Mouse (Mus musculus) lung, postnatal 0 days (tissue): ENCODE results near the gene Cdkn1b. TPM values are rescaled to one million over a fixed set of nuclear protein-coding genes. Genes with fewer than 3 reads are reported as not detected.

Experiments used
- ATAC-seq: fragments of 200-750 bp; cut with Nextera tagmentation; 2 replicates; pipeline ENCODE4 v1.8.0; 2017; ENCODE audit warnings: moderate library complexity
- DNase-seq: peaks from one replicate; pipeline ENCODE4 v3.0.0-alpha.2; 2016; ENCODE audit warnings: low spot score
- H3K27ac ChIP-seq: fragments of 300-500 bp; sonication (generic); 2 replicates; pipeline ENCODE4 v1.5.1; 2014; ENCODE audit warnings: antibody characterized with exemption, mild to moderate bottlenecking, low read length, mixed read lengths
- H3K27me3 ChIP-seq: fragments of 300-500 bp; sonication (generic); replicated peaks from 2 replicates; pipeline ENCODE4 v1.6.1; 2014; ENCODE audit warnings: low read length, mixed read lengths; ENCODE audit not compliant: insufficient read depth
- H3K36me3 ChIP-seq: fragments of 300-500 bp; sonication (generic); 2 replicates; pipeline ENCODE4 v1.6.1; 2014; ENCODE audit warnings: low read length, mixed read lengths; ENCODE audit not compliant: insufficient read depth
- H3K4me1 ChIP-seq: fragments of 300-500 bp; sonication (generic); 2 replicates; pipeline ENCODE4 v1.6.1; 2014; ENCODE audit warnings: antibody characterized with exemption, low read depth, low read length, mixed read lengths; ENCODE audit not compliant: insufficient read depth
- H3K4me2 ChIP-seq: fragments of 300-500 bp; sonication (generic); replicated peaks from 2 replicates; pipeline ENCODE4 v1.6.1; 2014; ENCODE audit warnings: low read depth, mild to moderate bottlenecking, low read length, moderate library complexity, mixed read lengths
- H3K4me3 ChIP-seq: fragments of 300-500 bp; sonication (generic); 2 replicates; pipeline ENCODE4 v1.5.1; 2014; ENCODE audit warnings: low read depth, low read length
- H3K9ac ChIP-seq: fragments of 300-500 bp; sonication (generic); replicated peaks from 2 replicates; pipeline ENCODE4 v1.6.1; 2014; ENCODE audit warnings: low read depth, mild to moderate bottlenecking
- H3K9me3 ChIP-seq: fragments of 300-500 bp; sonication (generic); 2 replicates; pipeline ENCODE4 v1.6.1; 2016; ENCODE audit warnings: low read length, mixed read lengths
- CTCF ChIP-seq: IDR thresholded peaks from 2 replicates; pipeline ENCODE4 v1.5.1; 2016; ENCODE audit warnings: antibody characterized with exemption, mild to moderate bottlenecking
- EP300 ChIP-seq: IDR thresholded peaks from 2 replicates; pipeline ENCODE4 v1.6.1; 2016; ENCODE audit warnings: antibody characterized with exemption, mild to moderate bottlenecking, control low read depth
- WGBS: fragments of 180-500 bp; shearing (Covaris S2); extraction: QIAGEN DNeasy Blood & Tissue Kit; methylation state at CpG from one replicate; pipeline ENCODE4 v1.1.7; 2014; 5-methylcytosine and 5-hydroxymethylcytosine counted together
- polyA plus RNA-seq: library from polyadenylated mRNA; unstranded; fragments of >200 nt; fragmentation: Nextera tagmentation; extraction: Ambion mirVana; gene quantifications from 2 replicates; pipeline ENCODE4 v1.2.1, GENCODE M21; 2015

Gene Cdkn1b
- polyA plus RNA-seq, 1 experiment from 2014 or later = 46.2 TPM

DNA sequence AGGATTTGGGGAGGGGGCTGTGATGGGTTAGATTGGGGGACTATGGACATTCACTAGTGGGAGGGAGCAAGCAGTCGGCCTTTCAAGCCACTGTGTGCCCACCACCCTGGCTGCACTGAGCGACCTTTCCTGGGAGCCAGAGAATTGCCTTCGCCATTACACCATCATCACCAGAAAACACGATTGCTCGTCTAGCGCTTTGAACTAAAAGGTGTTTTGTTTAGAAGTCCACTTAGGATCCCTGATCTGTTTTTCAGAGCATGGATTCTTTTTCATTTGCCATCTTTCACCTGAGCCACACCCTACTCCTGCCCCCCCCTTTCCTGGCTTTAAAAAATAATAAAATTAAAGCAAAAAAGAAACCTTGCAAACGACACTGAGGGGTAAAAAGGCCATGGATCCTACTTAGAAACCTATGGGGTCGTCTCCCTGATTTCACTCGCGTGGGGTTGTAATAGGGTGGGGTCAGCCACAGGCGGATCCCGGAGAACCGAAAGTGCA lies 7.4 kb downstream of the Cdkn1b start:
- Histone ChIP-seq H3K27ac (peak overlapping the region; percentile 95), H3K27me3 (no peaks in the 10 kb centered on the region), H3K9me3 (no peaks in the 10 kb centered on the region), H3K4me3 (peak overlapping the region; percentile 71), H3K4me2 (peak overlapping the region; percentile 93), H3K9ac (peak overlapping the region; percentile 82), H3K36me3 (no peaks in the 10 kb centered on the region), H3K4me1 (0 out of 2 replicates have a peak, but pooled peaks cover 3% of the 10 kb centered on the region)
- 3% methylated on average over 13 of the region's 13 CpGs for WGBS
- no peak for TF ChIP-seq EP300
- no peak for TF ChIP-seq CTCF
- no peak for DNase-seq
- ATAC-seq = no peak; the same call in 1 of the 2 replicates

GRCm38 (mm10) chr6:134928096-134928888 lies 8.1 kb downstream of the Cdkn1b start:
- H3K36me3 ChIP-seq = no peaks in the 10 kb centered on the region
- peak; percentile 93 for ATAC-seq
- H3K4me2 ChIP-seq = peak overlapping the region; percentile 93
- H3K9ac ChIP-seq = peak overlapping the region; percentile 82
- WGBS = under 1% methylated on average over 57 of the region's 63 CpGs
- peak; percentile 97 for DNase-seq
- peak overlapping the region; percentile 71 for H3K4me3 ChIP-seq
- TF ChIP-seq CTCF (no peak), EP300 (peak; percentile 37)
- no peaks in the 10 kb centered on the region for H3K27me3 ChIP-seq
- peak overlapping the region; percentile 95 for H3K27ac ChIP-seq
- no peaks in the 10 kb centered on the region for H3K9me3 ChIP-seq
- 0 out of 2 replicates have a peak, but pooled peaks cover 3% of the 10 kb centered on the region for H3K4me1 ChIP-seq

GRCm38 (mm10) chr6:134928889-134929310 lies 8.7 kb downstream of the Cdkn1b start:
- H3K4me1 ChIP-seq = 0 out of 2 replicates have a peak, but pooled peaks cover 3% of the 10 kb centered on the region
- peak overlapping the region; percentile 93 for H3K4me2 ChIP-seq
- no peak for DNase-seq
- ATAC-seq = peak; percentile 7
- peak overlapping the region; percentile 82 for H3K9ac ChIP-seq
- peak overlapping the region; percentile 95; the same call in 1 of the 2 replicates for H3K27ac ChIP-seq
- H3K36me3 ChIP-seq = no peaks in the 10 kb centered on the region
- TF ChIP-seq CTCF (no peak), EP300 (peak; percentile 14; the same call in 1 of the 2 replicates)
- H3K4me3 ChIP-seq = peak overlapping the region; percentile 71
- no peaks in the 10 kb centered on the region for H3K9me3 ChIP-seq
- WGBS = under 1% methylated on average over 15 of the region's 15 CpGs
- no peaks in the 10 kb centered on the region for H3K27me3 ChIP-seq

- 23% methylated on average over 4 of the region's 4 CpGs for WGBS
- H3K27ac ChIP-seq = no peak overlapping the region
Measured at GRCm38 (mm10) chr6:134929926-134930325, 9.7 kb downstream of the Cdkn1b start.

GRCm38 (mm10) chr6:134930383-134930782 lies 10.2 kb downstream of the Cdkn1b start:
- Histone ChIP-seq H3K9ac (no peak overlapping the region), H3K4me2 (no peak overlapping the region), H3K27ac (no peak overlapping the region), H3K27me3 (no peaks in the 10 kb centered on the region), H3K9me3 (no peaks in the 10 kb centered on the region), H3K4me3 (no peak overlapping the region), H3K4me1 (0 out of 2 replicates have a peak, but pooled peaks cover 3% of the 10 kb centered on the region), H3K36me3 (no peaks in the 10 kb centered on the region)
- WGBS = 78% methylated on average over 7 of the region's 7 CpGs
- ATAC-seq = no peak
- TF ChIP-seq CTCF (no peak), EP300 (no peak)
- no peak for DNase-seq

More at GRCm38 (mm10) chr6:134929926-134930325, 9.7 kb downstream of the Cdkn1b start:
- no peaks in the 10 kb centered on the region for H3K9me3 ChIP-seq
- H3K4me1 ChIP-seq = 0 out of 2 replicates have a peak, but pooled peaks cover 3% of the 10 kb centered on the region
- TF ChIP-seq CTCF = no peak
- no peak for TF ChIP-seq EP300
- ATAC-seq (no peak), DNase-seq (no peak)
- H3K4me2 ChIP-seq = no peak overlapping the region
- no peaks in the 10 kb centered on the region for H3K36me3 ChIP-seq
- H3K27me3 ChIP-seq = no peaks in the 10 kb centered on the region
- no peak overlapping the region for H3K9ac ChIP-seq
- no peak overlapping the region for H3K4me3 ChIP-seq

- Histone ChIP-seq H3K27ac (no peak overlapping the region), H3K4me1 (0 out of 2 replicates have a peak, but pooled peaks cover 3% of the 10 kb centered on the region), H3K4me2 (no peak overlapping the region), H3K27me3 (no peaks in the 10 kb centered on the region), H3K4me3 (no peak overlapping the region), H3K9ac (no peak overlapping the region), H3K9me3 (no peaks in the 10 kb centered on the region), H3K36me3 (no peaks in the 10 kb centered on the region)
- TF ChIP-seq EP300 (no peak), CTCF (no peak)
- no peak for ATAC-seq
- no peak for DNase-seq
- 73% methylated on average over 3 of the region's 3 CpGs for WGBS
Measured at GRCm38 (mm10) chr6:134931146-134931545, 10.9 kb downstream of the Cdkn1b start.
